ENCODE assay signal across 8 mouse cellular contexts in the genomic region with DNA sequence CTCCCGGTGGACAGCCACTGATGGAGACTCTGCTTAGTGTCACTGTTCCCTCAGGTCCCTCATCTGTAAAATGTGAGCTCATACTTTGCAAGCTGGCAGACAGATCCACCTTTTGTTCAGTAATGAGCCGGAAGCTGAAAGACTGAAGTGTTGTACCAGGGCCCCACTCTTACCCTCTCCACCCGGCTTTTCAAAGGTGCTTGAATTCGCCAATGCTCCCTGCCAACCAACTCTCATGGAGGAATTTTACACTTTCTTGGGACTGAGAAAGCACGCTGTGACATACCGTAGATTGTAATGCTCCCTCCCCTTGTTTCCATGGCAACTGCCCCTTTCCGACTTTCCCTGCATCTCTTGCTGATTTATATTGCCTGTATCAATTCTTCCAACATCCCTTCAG. TPM values are rescaled to one million over a fixed set of nuclear protein-coding genes. Genes with fewer than 3 reads are reported as not detected.
DNase-seq lines count a peak whose midpoint lies in the region; ATAC-seq and TF ChIP-seq lines count a peak whose summit lies in the region.
"Had no signal": no experiment of that assay in that cellular context is flagged by ENCODE, and none has a peak within 500 bp of the region (broad histone marks: within the 10 kb centered on the region; RNA-seq: fewer than 3 reads in every experiment).

No protein-coding gene starts in this region.

- H3K36me3 ChIP-seq in hindbrain, postnatal 0 days (ENCODE audit: insufficient read depth, low read length), result peaks cover 23% of the 10 kb centered on the region
- H3K36me3 ChIP-seq in macrophage (ENCODE audit: inconsistent target), result peaks cover 25% of the 10 kb centered on the region

- H3K9me3 ChIP-seq in hindbrain, postnatal 0 days (ENCODE audit: low read length), result no peaks in the 10 kb centered on the region

- 0 out of 2 replicates have a peak overlapping the region, but pooled peaks have one; percentile 17 for H3K9ac ChIP-seq in hindbrain, postnatal 0 days (replicated peaks; ENCODE audit: low read length)

- H3K4me3 ChIP-seq in hindbrain, postnatal 0 days (ENCODE audit: low read length), result no peak overlapping the region
- H3K4me3 ChIP-seq in macrophage (ENCODE audit: inconsistent target), result no peak overlapping the region

- H3K27me3 ChIP-seq in hindbrain, postnatal 0 days (ENCODE audit: insufficient read depth, low read length), result no peaks in the 10 kb centered on the region

- H3K4me1 ChIP-seq in hindbrain, postnatal 0 days (ENCODE audit: insufficient read depth, low read length), result 0 out of 2 replicates have a peak, but pooled peaks cover 7% of the 10 kb centered on the region

- ATAC-seq in hindbrain, postnatal 0 days, result peak; percentile 30; the same call in 1 of the 2 replicates

- WGBS in hindbrain, postnatal 0 days, result 7% methylated on average over 7 of the region's 7 CpGs
- 83% methylated on average over 7 of the region's 7 CpGs for WGBS in macrophage (ENCODE audit: missing documents)

- TF ChIP-seq CTCF in hindbrain, postnatal 0 days (IDR thresholded peaks at IDR 0.05; ENCODE audit: low read depth), result no peak

- H3K4me2 ChIP-seq in hindbrain, postnatal 0 days (ENCODE audit: low read depth, low read length), result peak overlapping the region; percentile 20

- no peaks in the 10 kb centered on the region for H3K79me2 ChIP-seq in macrophage (ENCODE audit: inconsistent target)

- H3K27ac ChIP-seq in hindbrain, postnatal 0 days, result peak overlapping the region; percentile 45; the same call in 1 of the 2 replicates
- 0 out of 2 replicates have a peak overlapping the region, but pooled peaks have one; percentile 8 for H3K27ac ChIP-seq in macrophage

- peak; percentile 52 for DNase-seq in ZHBTc4 (ENCODE audit: low read depth, low spot score)
- peak; percentile 55 for DNase-seq in brain, embryonic 18.5 days (ENCODE audit: low read depth, low spot score)
- DNase-seq in hindbrain, postnatal 0 days (ENCODE audit: low spot score), result peak; percentile 71
- no peak for DNase-seq in cerebellum, postnatal 25 days
- no peak for DNase-seq in thymus, adult 18-20 months
- DNase-seq in adrenal gland, postnatal 25 days, result no peak
- DNase-seq: layer of hippocampus, adult 9-11 months had no signal

RNA-seq across cellular contexts. Expression of a gene that starts 34.1 kb away (rescaled TPM):
- 0.50 and 2.6 TPM in 2 replicates for total RNA-seq in hindbrain, postnatal 0 days (2014; rRNA removed)
- polyA plus RNA-seq in hindbrain, postnatal 0 days (2015; fragmentation: Nextera tagmentation; extraction: Ambion mirVana), result 0.26 and 0.33 TPM in 2 replicates
- 100 to 1,000 TPM in 17 of 26 experiments, 10 to 100 TPM in 9; 48.3 to 953 (median 167) TPM for total RNA-seq in macrophage (2018; cell fraction: chromatin; rRNA removed)
- total RNA-seq in macrophage (2018; cell fraction: cytosol; rRNA removed), result 10 to 100 TPM in 2 of 26 experiments, 1 to 10 TPM in 16, under 1 TPM in 8; 0.33 to 11.8 (median 2.0) TPM
- total RNA-seq in macrophage (2018; cell fraction: nucleus; rRNA removed), result 100 to 1,000 TPM in 14 of 26 experiments, 10 to 100 TPM in 12; 19.1 to 576 (median 103) TPM
- 0.26 to 0.80 TPM (median 0.35 TPM) in 3 replicates for polyA plus RNA-seq in macrophage (2018)
- 4.6 TPM in 2 replicates for total RNA-seq in adrenal gland, postnatal 25 days (2021)

Comparison
In these comparisons a context has a peak if more than half of its experiments do, and no peak if none do; other contexts are left out.
1. DNase-seq: peak in ZHBTc4 (single experiment), brain, embryonic 18.5 days (single experiment) and hindbrain, postnatal 0 days (single experiment); none in cerebellum, postnatal 25 days (0 of 2), thymus, adult 18-20 months (0 of 2) and adrenal gland, postnatal 25 days (single experiment).